Mouse (Mus musculus) embryonic facial prominence, embryonic 14.5 days (tissue): ENCODE data around the gene Ldlr. TPM values are rescaled to one million over a fixed set of nuclear protein-coding genes. Genes with fewer than 3 reads are reported as not detected.
"Not testable (repeated sequence)": the region's sequence is repeated elsewhere in the genome, so short reads cannot be mapped to it uniquely, and the experiment has no call there.

ENCODE experiments used
- ATAC-seq: fragments of 200-750 bp; cut with Nextera tagmentation; 2 replicates; pipeline ENCODE4 v1.8.0; 2017; ENCODE audit warnings: low read depth, moderate number of reproducible peaks, moderate TSS enrichment
- DNase-seq: peaks from one replicate; pipeline ENCODE4 v3.0.0-alpha.2; 2015; ENCODE audit warnings: low spot score
- H3K27ac ChIP-seq: fragments of 300-500 bp; sonication (generic); replicated peaks from 2 replicates; pipeline ENCODE4 v1.5.1; 2014; ENCODE audit warnings: low read depth, mild to moderate bottlenecking, low read length, moderate library complexity
- H3K27me3 ChIP-seq: fragments of 300-500 bp; sonication (generic); replicated peaks from 2 replicates; pipeline ENCODE4 v1.6.1; 2014; ENCODE audit warnings: low read length; ENCODE audit not compliant: control insufficient read depth, insufficient read depth
- H3K36me3 ChIP-seq: fragments of 300-500 bp; sonication (generic); 2 replicates; pipeline ENCODE4 v1.6.1; 2014; ENCODE audit warnings: low read length, mixed read lengths; ENCODE audit not compliant: control insufficient read depth, insufficient read depth
- H3K4me1 ChIP-seq: fragments of 300-500 bp; sonication (generic); 2 replicates; pipeline ENCODE4 v1.6.1; 2014; ENCODE audit warnings: antibody characterized with exemption, low read length; ENCODE audit not compliant: control insufficient read depth, insufficient read depth
- H3K4me2 ChIP-seq: fragments of 300-500 bp; sonication (generic); 2 replicates; pipeline ENCODE4 v1.6.1; 2014; ENCODE audit warnings: low read depth, mild to moderate bottlenecking, low read length, moderate library complexity, mixed read lengths
- H3K4me3 ChIP-seq: fragments of 300-500 bp; sonication (generic); 2 replicates; pipeline ENCODE4 v1.5.1; 2014; ENCODE audit warnings: low read depth, mild to moderate bottlenecking, low read length
- H3K9ac ChIP-seq: fragments of 300-500 bp; sonication (generic); 2 replicates; pipeline ENCODE4 v1.6.1; 2014; ENCODE audit warnings: low read depth, mild to moderate bottlenecking, low read length, moderate library complexity, mixed read lengths
- H3K9me3 ChIP-seq: fragments of 300-500 bp; sonication (generic); 2 replicates; pipeline ENCODE4 v1.6.1; 2016; ENCODE audit warnings: low read length; ENCODE audit not compliant: control insufficient read depth
- WGBS: fragments of 180-500 bp; shearing (Covaris S2); extraction: QIAGEN DNeasy Blood & Tissue Kit; methylation state at CpG from one replicate; pipeline ENCODE4 v1.1.7; 2014; 5-methylcytosine and 5-hydroxymethylcytosine counted together
- polyA plus RNA-seq: library from polyadenylated mRNA; unstranded; fragments of >200 nt; fragmentation: Nextera tagmentation; extraction: Ambion mirVana; gene quantifications from 2 replicates; pipeline ENCODE4 v1.2.1, GENCODE M21; 2014

Ldlr gene
- polyA plus RNA-seq, 1 experiment from 2014 or later = 14.1 TPM

DNA sequence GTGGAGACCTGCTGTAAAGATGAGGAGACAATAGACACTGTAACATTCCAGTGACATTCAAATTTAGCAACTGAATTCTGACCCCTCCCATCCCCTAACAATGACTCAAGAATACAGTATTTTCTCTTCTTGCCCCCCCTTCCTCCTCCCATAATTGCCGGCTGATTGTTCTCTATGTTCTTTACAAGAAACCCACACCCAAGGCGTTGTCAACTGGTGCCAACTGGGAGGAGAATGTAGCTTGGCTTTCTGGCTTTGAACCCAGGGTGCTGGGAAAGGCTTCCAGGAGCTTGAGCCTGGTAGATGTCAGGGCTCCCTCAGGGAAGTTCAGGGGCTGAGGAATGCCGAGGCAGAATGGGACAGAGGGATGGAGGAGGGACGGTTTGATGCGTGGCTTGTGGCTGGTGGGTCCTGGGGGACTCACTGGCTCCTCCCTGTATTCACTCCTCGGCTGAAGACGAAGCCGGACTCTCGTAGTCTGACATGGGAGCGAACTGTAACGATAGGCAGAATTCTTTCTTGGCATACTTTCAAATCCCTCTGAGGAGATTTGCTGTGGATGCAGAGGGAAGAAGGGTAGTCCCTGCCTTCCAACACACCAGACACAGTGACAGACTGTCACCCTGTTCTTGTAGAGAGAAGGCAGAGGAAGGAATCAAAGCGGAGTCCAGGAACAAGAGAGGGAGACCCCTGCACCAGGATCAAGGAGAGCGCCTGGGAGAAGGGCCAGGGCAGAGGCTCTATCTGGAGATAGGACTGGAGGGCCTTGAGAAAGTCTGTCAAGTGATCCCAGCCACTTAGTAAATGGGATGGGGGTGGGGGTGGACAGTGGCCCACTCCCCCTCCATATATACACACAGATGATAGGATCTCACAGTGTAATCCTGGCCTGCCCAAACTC, 45.5 kb downstream of the Ldlr start:
- peak; percentile 54; the same call in 1 of the 2 replicates for ATAC-seq
- Histone ChIP-seq H3K27me3 (no peaks in the 10 kb centered on the region), H3K27ac (peak overlapping the region; percentile 92), H3K4me1 (peaks cover 13% of the 10 kb centered on the region), H3K4me3 (no peak overlapping the region), H3K9me3 (no peaks in the 10 kb centered on the region), H3K4me2 (peak overlapping the region; percentile 26), H3K36me3 (peaks cover 45% of the 10 kb centered on the region), H3K9ac (no peak overlapping the region; the same call in 1 of the 2 replicates)
- whole genome bisulfite sequencing = 30% methylated on average over 13 of the region's 13 CpGs
- DNase-seq = peak; percentile 71

DNA sequence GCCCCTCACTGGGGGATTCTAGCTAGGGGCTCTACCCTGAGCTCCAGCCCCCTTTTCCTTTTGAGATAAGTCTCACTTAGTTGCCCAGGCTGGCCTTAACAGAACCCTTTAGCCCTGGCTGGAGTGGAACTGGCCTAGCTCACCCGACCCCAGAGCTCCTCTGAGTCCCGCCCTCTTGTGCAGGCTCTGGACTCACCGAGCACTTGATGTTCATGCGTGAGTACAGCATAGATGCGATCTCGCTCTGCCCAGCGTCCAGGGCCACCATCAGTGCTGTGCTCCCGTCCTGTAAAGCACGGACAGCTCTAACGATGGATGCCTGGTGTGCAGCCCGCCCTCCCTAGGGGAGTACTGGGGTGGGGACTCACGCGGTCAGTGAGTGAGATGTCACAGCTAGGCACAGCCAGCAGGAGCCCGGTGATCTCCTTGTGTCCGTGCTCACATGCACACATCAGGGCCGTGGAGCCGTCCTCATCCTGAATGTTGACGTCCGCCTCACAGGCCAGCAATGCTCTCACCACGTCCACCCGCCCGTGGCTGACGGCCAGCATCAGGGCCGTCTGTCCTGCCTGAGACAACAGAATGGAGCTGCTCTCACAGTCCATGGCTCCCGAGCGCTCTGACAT, 46.4 kb downstream of the Ldlr start:
- H3K27ac ChIP-seq = peak overlapping the region; percentile 92
- H3K4me3 ChIP-seq = no peak overlapping the region
- H3K4me2 ChIP-seq = no peak overlapping the region
- ATAC-seq = no peak
- 0 out of 2 replicates have a peak overlapping the region, but pooled peaks have one; percentile 1 for H3K9ac ChIP-seq
- H3K9me3 ChIP-seq = no peaks in the 10 kb centered on the region
- no peaks in the 10 kb centered on the region for H3K27me3 ChIP-seq
- peaks cover 13% of the 10 kb centered on the region for H3K4me1 ChIP-seq
- WGBS = 81% methylated on average over 26 of the region's 26 CpGs
- no peak for DNase-seq
- peaks cover 54% of the 10 kb centered on the region for H3K36me3 ChIP-seq

DNA sequence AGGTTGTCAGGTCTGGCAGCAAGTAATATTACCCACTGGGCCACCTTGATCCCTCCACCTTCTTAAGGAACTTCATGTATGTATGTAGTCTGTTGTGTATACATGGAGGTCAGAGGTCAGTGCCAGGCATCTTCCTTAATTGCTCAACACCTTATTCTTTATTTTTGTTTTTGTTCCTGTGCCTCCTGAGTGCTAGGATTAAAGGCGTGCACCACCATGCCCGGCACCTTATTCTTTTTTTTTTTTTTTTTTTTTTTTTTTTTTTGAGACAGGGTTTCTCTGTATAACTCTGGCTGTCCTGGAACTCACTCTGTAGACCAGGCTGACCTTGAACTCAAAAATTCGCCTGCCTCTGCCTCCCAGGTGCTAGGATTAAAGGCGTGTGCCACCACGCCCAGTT, 50.1 kb downstream of the Ldlr start:
- H3K27me3 ChIP-seq, H3K27ac ChIP-seq, H3K4me3 ChIP-seq, H3K4me2 ChIP-seq, DNase-seq, H3K9me3 ChIP-seq, H3K4me1 ChIP-seq, H3K9ac ChIP-seq, ATAC-seq: not testable (repeated sequence)
- WGBS = 77% methylated on average over 5 of the region's 5 CpGs
- H3K36me3 ChIP-seq = peaks cover 80% of the 10 kb centered on the region

DNA sequence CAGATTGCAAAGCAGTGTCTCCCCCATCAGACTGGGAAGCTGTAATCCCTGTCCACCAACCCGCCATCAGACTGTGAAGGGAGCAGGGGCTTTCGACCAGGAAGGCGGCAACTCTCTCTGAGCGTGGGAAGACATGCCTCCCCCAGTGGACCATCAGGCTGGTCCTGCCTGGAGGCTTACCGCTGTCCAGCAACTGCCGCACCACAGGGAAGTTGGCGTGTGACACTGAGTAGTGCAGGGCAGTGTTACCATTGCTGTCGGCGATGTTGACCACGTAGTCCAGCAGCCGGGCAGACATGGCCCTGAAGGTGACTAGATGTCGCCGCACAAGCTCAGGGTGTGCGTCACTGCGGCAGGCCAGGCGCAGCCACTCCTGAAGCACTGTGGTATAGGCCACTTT, 51.1 kb downstream of the Ldlr start:
- Histone ChIP-seq H3K9ac (no peak overlapping the region), H3K27ac (no peak overlapping the region), H3K9me3 (no peaks in the 10 kb centered on the region), H3K4me3 (no peak overlapping the region), H3K36me3 (peaks cover 89% of the 10 kb centered on the region), H3K4me1 (no peaks in the 10 kb centered on the region; the same call in 1 of the 2 replicates), H3K27me3 (no peaks in the 10 kb centered on the region), H3K4me2 (no peak overlapping the region)
- 93% methylated on average over 16 of the region's 16 CpGs for WGBS
- DNase-seq (no peak), ATAC-seq (no peak)

DNA sequence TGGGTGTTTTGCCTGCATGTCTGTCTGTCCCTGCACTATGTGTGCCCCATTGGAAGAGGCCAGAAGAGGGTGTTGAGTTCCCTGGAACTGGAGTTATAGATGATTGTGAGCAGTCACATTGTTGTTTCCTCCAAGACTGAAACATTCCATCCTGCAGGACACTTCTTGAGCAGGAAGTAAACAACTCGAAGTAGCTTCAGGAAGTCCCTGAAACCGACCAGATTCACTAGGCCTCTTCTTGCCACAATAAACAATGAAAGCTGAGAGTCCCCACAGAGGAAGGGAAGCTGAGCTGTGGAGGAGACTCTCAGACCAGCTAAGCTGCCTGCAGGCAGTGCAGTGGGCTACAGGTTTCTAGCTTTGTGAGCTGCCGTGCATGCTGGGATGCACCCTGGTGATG, 54.4 kb downstream of the Ldlr start:
- ATAC-seq = no peak
- peaks cover 90% of the 10 kb centered on the region for H3K36me3 ChIP-seq

DNA sequence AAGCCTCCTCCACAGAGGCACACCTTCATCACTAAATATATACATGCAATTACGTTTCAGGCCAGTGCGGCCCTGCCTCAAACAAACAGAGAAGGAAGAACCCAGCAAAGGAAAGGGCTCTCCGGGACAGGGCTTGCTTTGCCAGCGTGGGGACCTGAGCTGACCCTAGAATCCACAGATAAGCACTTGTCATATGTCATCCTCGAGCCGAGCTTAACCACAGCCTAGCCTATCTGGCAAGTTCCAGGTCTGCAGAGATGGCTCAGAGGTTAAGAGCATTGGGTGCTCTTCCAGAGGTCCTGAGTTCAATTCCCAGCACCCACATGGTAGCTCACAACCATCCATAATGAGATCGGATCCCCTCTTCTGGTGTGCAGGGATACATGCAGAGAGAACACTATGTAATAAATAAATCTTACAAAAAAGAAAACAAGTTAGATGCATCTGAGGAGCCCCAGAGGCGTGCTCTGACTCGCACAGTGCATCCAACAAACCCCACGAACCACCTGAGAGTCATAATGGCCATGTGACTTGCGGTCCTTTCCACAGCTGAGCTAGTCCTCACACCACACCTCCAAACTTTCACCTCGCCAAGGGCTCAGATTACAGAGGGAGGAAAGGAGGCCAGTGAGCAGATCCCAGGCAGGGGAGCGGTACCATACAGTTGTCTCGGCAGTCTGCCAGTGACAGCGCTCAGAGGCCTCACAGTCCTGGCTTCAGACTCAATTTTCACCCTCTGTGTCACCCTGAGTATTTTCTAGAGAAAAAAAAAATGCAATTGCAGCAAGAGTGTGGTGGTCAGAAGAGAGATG, 58.6 kb downstream of the Ldlr start:
- peak; percentile 84 for ATAC-seq
- no peak overlapping the region for H3K4me2 ChIP-seq
- peak; percentile 75 for DNase-seq
- no peak overlapping the region for H3K27ac ChIP-seq
- peaks cover 89% of the 10 kb centered on the region for H3K36me3 ChIP-seq
- WGBS = 73% methylated on average over 15 of the region's 15 CpGs
- no peaks in the 10 kb centered on the region for H3K27me3 ChIP-seq
- no peaks in the 10 kb centered on the region for H3K4me1 ChIP-seq
- no peak overlapping the region for H3K9ac ChIP-seq
- no peaks in the 10 kb centered on the region for H3K9me3 ChIP-seq
- no peak overlapping the region for H3K4me3 ChIP-seq

More for the DNA sequence above, 54.4 kb downstream of the Ldlr start:
- Histone ChIP-seq H3K4me2 (no peak overlapping the region), H3K4me3 (no peak overlapping the region), H3K9ac (no peak overlapping the region), H3K27me3 (no peaks in the 10 kb centered on the region), H3K4me1 (no peaks in the 10 kb centered on the region), H3K27ac (no peak overlapping the region), H3K9me3 (no peaks in the 10 kb centered on the region)
- no peak for DNase-seq
- WGBS = 88% methylated on average over 3 of the region's 3 CpGs

DNA sequence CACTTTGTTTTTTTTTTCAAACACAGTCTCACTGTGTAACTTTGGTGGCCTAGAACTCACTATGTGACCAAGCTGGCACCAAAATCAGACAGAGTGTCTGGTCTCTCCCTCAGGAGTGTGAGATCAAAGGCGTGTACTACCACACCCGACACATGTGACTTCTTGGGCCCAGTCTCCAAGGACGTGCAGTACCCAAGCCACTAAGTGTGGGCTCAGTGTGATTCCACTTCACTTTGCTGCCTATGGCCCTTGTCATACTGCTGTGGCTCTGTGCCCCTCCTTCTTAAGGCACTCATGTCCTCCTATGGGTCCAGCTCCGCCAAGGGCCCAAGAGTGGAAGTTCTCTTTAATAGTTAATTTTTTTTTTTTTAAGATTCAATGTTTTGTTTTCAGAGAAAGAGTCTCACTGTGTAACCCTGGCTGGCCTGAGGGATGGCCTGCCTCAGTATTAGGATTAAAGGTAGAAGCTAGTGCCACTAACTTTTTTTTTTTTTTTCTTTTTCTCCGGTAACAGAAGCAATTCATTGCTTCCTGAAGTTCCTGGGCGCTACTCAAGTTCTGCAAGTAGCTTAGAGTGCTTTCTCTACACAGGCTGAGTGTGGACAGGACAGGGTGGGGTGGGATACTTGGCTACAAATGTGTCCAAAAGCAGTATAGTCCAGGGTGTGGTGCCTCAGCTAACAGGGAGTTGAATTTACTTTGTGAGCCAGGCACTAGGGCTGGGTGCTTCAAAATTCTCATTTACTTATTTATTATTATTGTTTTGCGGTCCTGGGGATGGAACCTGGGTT, 61.4 kb downstream of the Ldlr start:
- Histone ChIP-seq H3K4me1 (no peaks in the 10 kb centered on the region), H3K36me3 (peaks cover 92% of the 10 kb centered on the region), H3K9me3 (no peaks in the 10 kb centered on the region), H3K4me2 (no peak overlapping the region), H3K9ac (no peak overlapping the region), H3K4me3 (no peak overlapping the region), H3K27me3 (no peaks in the 10 kb centered on the region), H3K27ac (no peak overlapping the region)
- ATAC-seq (no peak), DNase-seq (no peak)
- WGBS = 85% methylated on average over 7 of the region's 7 CpGs

DNA sequence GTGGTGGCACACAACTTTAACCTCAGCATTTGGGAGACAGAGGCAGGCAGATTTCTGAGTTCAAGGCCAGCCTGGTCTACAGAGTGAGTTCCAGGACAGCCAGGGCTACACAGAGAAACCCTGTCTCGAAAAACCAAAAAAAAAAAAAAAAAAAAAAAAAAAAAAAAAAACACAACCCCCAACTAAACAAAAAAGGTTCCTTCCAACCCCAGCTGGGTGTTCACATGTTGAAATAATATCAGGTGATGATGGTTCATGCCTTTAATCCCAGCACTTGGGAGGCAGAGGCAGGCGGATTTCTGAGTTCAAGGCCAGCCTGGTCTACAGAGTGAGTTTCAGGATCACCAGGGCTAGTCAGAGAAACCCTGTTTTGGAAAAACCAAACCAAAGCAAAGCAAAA, 63.0 kb downstream of the Ldlr start:
- not testable (repeated sequence) for H3K27ac ChIP-seq, H3K4me2 ChIP-seq, ATAC-seq, H3K4me1 ChIP-seq, H3K9me3 ChIP-seq, H3K27me3 ChIP-seq, H3K9ac ChIP-seq, DNase-seq, H3K4me3 ChIP-seq
- peaks cover 92% of the 10 kb centered on the region for H3K36me3 ChIP-seq
- WGBS = 96% methylated on average over 1 of the region's 2 CpGs
